ENCODE assay signal across 8 mouse cellular contexts in the genomic region with DNA sequence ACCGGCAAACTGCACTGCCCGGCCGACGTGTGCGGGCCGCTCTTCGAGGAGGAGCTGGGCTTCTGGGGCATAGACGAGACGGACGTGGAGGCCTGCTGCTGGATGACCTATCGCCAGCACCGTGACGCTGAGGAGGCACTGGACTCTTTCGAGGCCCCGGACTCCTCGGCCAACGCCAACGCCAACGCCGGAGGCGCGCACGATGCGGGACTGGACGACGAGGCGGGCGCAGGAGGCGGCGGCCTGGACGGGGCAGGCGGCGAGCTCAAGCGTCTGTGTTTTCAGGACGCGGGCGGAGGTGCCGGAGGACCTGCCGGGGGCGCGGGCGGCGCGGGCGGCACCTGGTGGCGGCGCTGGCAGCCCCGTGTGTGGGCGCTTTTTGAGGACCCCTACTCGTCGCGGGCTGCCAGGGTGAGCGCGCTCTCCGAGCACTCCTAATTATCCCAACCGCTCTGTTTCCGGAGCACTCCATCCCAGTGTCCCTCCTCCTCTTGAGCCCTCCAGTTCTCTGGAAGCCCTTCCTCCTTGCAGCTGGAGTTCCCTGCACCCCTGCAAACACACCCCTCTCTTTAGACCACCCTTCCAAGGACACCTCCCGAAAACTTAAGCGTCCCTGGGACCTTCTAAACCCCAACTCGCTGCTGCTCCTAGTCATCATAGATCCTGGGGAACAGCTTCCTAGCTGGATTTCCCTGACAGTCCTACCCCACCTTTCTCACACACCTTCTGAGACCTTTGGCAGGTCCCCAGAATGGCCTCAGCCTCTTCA. TPM values are rescaled to one million over a fixed set of nuclear protein-coding genes. Genes with fewer than 3 reads are reported as not detected.
DNase-seq lines count a peak whose midpoint lies in the region; ATAC-seq and TF ChIP-seq lines count a peak whose summit lies in the region.

No protein-coding gene starts in this region.

- 0 out of 2 replicates have a peak, but pooled peaks cover 11% of the 10 kb centered on the region for H3K4me1 ChIP-seq in lung, postnatal 0 days (ENCODE audit: insufficient read depth, low read depth, low read length)
- peaks cover 37% of the 10 kb centered on the region; the same call in 1 of the 2 replicates for H3K4me1 ChIP-seq in forebrain, postnatal 0 days (ENCODE audit: insufficient read depth)
- H3K4me1 ChIP-seq in liver, embryonic 14.5 days (replicated peaks; ENCODE audit: control insufficient read depth in 2 of 2, insufficient read depth in 2 of 2, low read length in 1 of 2) = peaks cover 0 to 1% of the 10 kb centered on the region in 2 experiments; a peak in 1 of 4 replicates

- H3K36me3 ChIP-seq in lung, postnatal 0 days (ENCODE audit: insufficient read depth, low read length) = no peaks in the 10 kb centered on the region
- 0 out of 2 replicates have a peak, but pooled peaks cover 3% of the 10 kb centered on the region for H3K36me3 ChIP-seq in forebrain, postnatal 0 days (ENCODE audit: insufficient read depth)
- no peaks in the 10 kb centered on the region for H3K36me3 ChIP-seq in liver, embryonic 14.5 days (replicated peaks; ENCODE audit: control insufficient read depth, insufficient read depth, low read depth)

- no peaks in the 10 kb centered on the region for H3K9me3 ChIP-seq in lung, postnatal 0 days (ENCODE audit: low read length)
- H3K9me3 ChIP-seq in forebrain, postnatal 0 days (ENCODE audit: low read length) = no peaks in the 10 kb centered on the region
- H3K9me3 ChIP-seq in liver, embryonic 14.5 days (ENCODE audit: control insufficient read depth, low read length) = no peaks in the 10 kb centered on the region

- no peak for TF ChIP-seq CTCF in lung, postnatal 0 days (IDR thresholded peaks at IDR 0.05)
- TF ChIP-seq CTCF in forebrain, postnatal 0 days (IDR thresholded peaks at IDR 0.05; ENCODE audit: low read depth) = peak; percentile 10; the same call in 1 of the 2 replicates
- no peak for TF ChIP-seq CTCF in liver, embryonic 14.5 days (IDR thresholded peaks at IDR 0.05; ENCODE audit: low read depth)

- peak overlapping the region; percentile 97 for H3K4me2 ChIP-seq in lung, postnatal 0 days (replicated peaks; ENCODE audit: low read depth, low read length)
- H3K4me2 ChIP-seq in forebrain, postnatal 0 days (ENCODE audit: low read depth) = peak overlapping the region; percentile 97
- peak overlapping the region; percentile 63 for H3K4me2 ChIP-seq in liver, embryonic 14.5 days (ENCODE audit: low read depth)

- no peak for ATAC-seq in lung, postnatal 0 days
- ATAC-seq in forebrain, postnatal 0 days = no peak
- no peak for ATAC-seq in liver, embryonic 14.5 days (ENCODE audit: insufficient read depth)

- no peak for TF ChIP-seq EP300 in lung, postnatal 0 days (IDR thresholded peaks at IDR 0.05)
- TF ChIP-seq EP300 in liver, embryonic 14.5 days (IDR thresholded peaks at IDR 0.05; ENCODE audit: low read depth) = no peak

- H3K27me3 ChIP-seq in lung, postnatal 0 days (replicated peaks; ENCODE audit: insufficient read depth, low read length) = peaks cover 8% of the 10 kb centered on the region; the same call in 1 of the 2 replicates
- H3K27me3 ChIP-seq in forebrain, postnatal 0 days (ENCODE audit: insufficient read depth, low read length) = peaks cover 17% of the 10 kb centered on the region
- peaks cover 72% of the 10 kb centered on the region for H3K27me3 ChIP-seq in liver, embryonic 14.5 days (ENCODE audit: control insufficient read depth, insufficient read depth, low read length)

- WGBS in lung, postnatal 0 days = under 1% methylated on average over 32 of the region's 60 CpGs
- WGBS in forebrain, postnatal 0 days = under 1% methylated on average over 55 of the region's 60 CpGs
- WGBS in liver, embryonic 14.5 days (ENCODE audit: insufficient replicate concordance) = 1% methylated on average over 52 of the region's 60 CpGs

- H3K27ac ChIP-seq in lung, postnatal 0 days (ENCODE audit: low read length) = 0 out of 2 replicates have a peak overlapping the region, but pooled peaks have one; percentile 26
- no peak overlapping the region for H3K27ac ChIP-seq in forebrain, postnatal 0 days (ENCODE audit: low read depth, low read length)
- no peak overlapping the region for H3K27ac ChIP-seq in liver, embryonic 14.5 days

- peak overlapping the region; percentile 26; the same call in 1 of the 2 replicates for H3K9ac ChIP-seq in lung, postnatal 0 days (replicated peaks; ENCODE audit: low read depth)
- peak overlapping the region; percentile 39 for H3K9ac ChIP-seq in forebrain, postnatal 0 days
- H3K9ac ChIP-seq in liver, embryonic 14.5 days (replicated peaks) = no peak overlapping the region

- H3K4me3 ChIP-seq in lung, postnatal 0 days (ENCODE audit: low read depth, low read length) = peak overlapping the region; percentile 54
- peak overlapping the region; percentile 47 for H3K4me3 ChIP-seq in forebrain, postnatal 0 days (ENCODE audit: low read depth, low read length)
- H3K4me3 ChIP-seq in liver, embryonic 14.5 days (ENCODE audit: insufficient read depth in 1 of 2, low read depth in 2 of 2, low read length in 2 of 2) = peak overlapping the region in 1 of 2 experiments; percentile 45; a peak in 2 of 4 replicates

- DNase-seq in adrenal gland, postnatal 14 days = peak; percentile 26
- DNase-seq in adrenal gland, adult 8-10 months = no peak
- no peak for DNase-seq in lung, postnatal 0 days (ENCODE audit: low spot score)
- DNase-seq in lung, adult 18-20 months = no peak
- DNase-seq in forebrain, postnatal 0 days = no peak
- DNase-seq in liver, embryonic 14.5 days (ENCODE audit: low read depth in 3 of 3, low spot score in 3 of 3) = no peak
- no peak for DNase-seq in ovary, postnatal 14 days (ENCODE audit: low spot score)
- DNase-seq in urinary bladder, adult 18-20 months (ENCODE audit: low spot score in 2 of 2) = no peak

RNA-seq across cellular contexts. Expression of gene Kcnc3, which starts 1.1 kb away (rescaled TPM):
- 5.5 and 6.8 TPM in 2 replicates for total RNA-seq in adrenal gland, postnatal 14 days (2021)
- total RNA-seq in adrenal gland, adult 8-10 months (2022) = 10 to 100 TPM in 1 of 4 experiments, 1 to 10 TPM in 3; 4.7 to 11.1 (median 7.8) TPM
- polyA plus RNA-seq in lung, postnatal 0 days (2015; fragmentation: Nextera tagmentation; extraction: Ambion mirVana) = 3.8 TPM in 2 replicates
- total RNA-seq in forebrain, postnatal 0 days (2014; rRNA removed) = 6.0 and 8.6 TPM in 2 replicates
- 4.2 and 5.2 TPM in 2 replicates for polyA plus RNA-seq in forebrain, postnatal 0 days (2015; fragmentation: Nextera tagmentation; extraction: Ambion mirVana)
- polyA plus RNA-seq in liver, embryonic 14.5 days (2012; rRNA removed) = 0.16 and 0.24 TPM in 2 replicates
- not detected in 2 replicates for polyA plus RNA-seq in liver, embryonic 14.5 days (2014; fragmentation: Nextera tagmentation; extraction: Ambion mirVana)

RNA-seq across cellular contexts. Expression of gene Napsa, which starts 19.4 kb away (rescaled TPM):
- total RNA-seq in adrenal gland, postnatal 14 days (2021) = 2.0 and 10.4 TPM in 2 replicates
- total RNA-seq in adrenal gland, adult 8-10 months (2022) = 1 to 10 TPM in 3 of 4 experiments, under 1 TPM in 1; 1.00 to 2.0 (median 1.5) TPM
- polyA plus RNA-seq in lung, postnatal 0 days (2015; fragmentation: Nextera tagmentation; extraction: Ambion mirVana) = 824 and 832 TPM in 2 replicates
- 0.08 and 0.24 TPM in 2 replicates for total RNA-seq in forebrain, postnatal 0 days (2014; rRNA removed)
- 0.35 and 0.71 TPM in 2 replicates for polyA plus RNA-seq in forebrain, postnatal 0 days (2015; fragmentation: Nextera tagmentation; extraction: Ambion mirVana)
- polyA plus RNA-seq in liver, embryonic 14.5 days (2012; rRNA removed) = 4.3 and 5.8 TPM in 2 replicates
- polyA plus RNA-seq in liver, embryonic 14.5 days (2014; fragmentation: Nextera tagmentation; extraction: Ambion mirVana) = 6.7 and 8.6 TPM in 2 replicates

RNA-seq across cellular contexts. Expression of gene Nr1h2, which starts 37.8 kb away (rescaled TPM):
- total RNA-seq in adrenal gland, postnatal 14 days (2021) = 105 and 114 TPM in 2 replicates
- 100 to 1,000 TPM in 3 of 4 experiments, 10 to 100 TPM in 1; 94.3 to 153 (median 129) TPM for total RNA-seq in adrenal gland, adult 8-10 months (2022)
- polyA plus RNA-seq in lung, postnatal 0 days (2015; fragmentation: Nextera tagmentation; extraction: Ambion mirVana) = 74.8 and 84.3 TPM in 2 replicates
- total RNA-seq in forebrain, postnatal 0 days (2014; rRNA removed) = 44.1 and 45.9 TPM in 2 replicates
- polyA plus RNA-seq in forebrain, postnatal 0 days (2015; fragmentation: Nextera tagmentation; extraction: Ambion mirVana) = 49.9 and 51.1 TPM in 2 replicates
- 30.8 and 35.7 TPM in 2 replicates for polyA plus RNA-seq in liver, embryonic 14.5 days (2012; rRNA removed)
- polyA plus RNA-seq in liver, embryonic 14.5 days (2014; fragmentation: Nextera tagmentation; extraction: Ambion mirVana) = 38.1 and 41.4 TPM in 2 replicates

RNA-seq across cellular contexts. Expression of gene Pold1, which starts 42.9 kb away (rescaled TPM):
- 17.5 and 28.0 TPM in 2 replicates for total RNA-seq in adrenal gland, postnatal 14 days (2021)
- 10 to 100 TPM; 10.9 to 18.6 (median 15.9) TPM for total RNA-seq in adrenal gland, adult 8-10 months (2022)
- 13.5 and 17.5 TPM in 2 replicates for polyA plus RNA-seq in lung, postnatal 0 days (2015; fragmentation: Nextera tagmentation; extraction: Ambion mirVana)
- 14.1 and 16.2 TPM in 2 replicates for total RNA-seq in forebrain, postnatal 0 days (2014; rRNA removed)
- polyA plus RNA-seq in forebrain, postnatal 0 days (2015; fragmentation: Nextera tagmentation; extraction: Ambion mirVana) = 14.2 and 14.3 TPM in 2 replicates
- polyA plus RNA-seq in liver, embryonic 14.5 days (2012; rRNA removed) = 42.1 and 46.7 TPM in 2 replicates
- 37.5 and 40.2 TPM in 2 replicates for polyA plus RNA-seq in liver, embryonic 14.5 days (2014; fragmentation: Nextera tagmentation; extraction: Ambion mirVana)

RNA-seq across cellular contexts. Expression of gene Spib, which starts 59.7 kb away (rescaled TPM):
- total RNA-seq in adrenal gland, postnatal 14 days (2021) = 3.4 and 15.4 TPM in 2 replicates
- total RNA-seq in adrenal gland, adult 8-10 months (2022) = under 1 TPM; 0.32 to 0.77 (median 0.43) TPM
- polyA plus RNA-seq in lung, postnatal 0 days (2015; fragmentation: Nextera tagmentation; extraction: Ambion mirVana) = 0.72 and 1.2 TPM in 2 replicates
- total RNA-seq in forebrain, postnatal 0 days (2014; rRNA removed) = 0.05 TPM in 1 of 2 replicates, not detected in the other
- not detected in 2 replicates for polyA plus RNA-seq in forebrain, postnatal 0 days (2015; fragmentation: Nextera tagmentation; extraction: Ambion mirVana)
- polyA plus RNA-seq in liver, embryonic 14.5 days (2012; rRNA removed) = 0.15 and 0.16 TPM in 2 replicates
- 0.11 TPM in 2 replicates for polyA plus RNA-seq in liver, embryonic 14.5 days (2014; fragmentation: Nextera tagmentation; extraction: Ambion mirVana)
